Mouse (Mus musculus) intestine, embryonic 16.5 days (tissue): ENCODE measurements around the gene Mcf2. TPM values are rescaled to one million over a fixed set of nuclear protein-coding genes. Genes with fewer than 3 reads are reported as not detected.

Experiments
- ATAC-seq: fragments of 200-750 bp; cut with Nextera tagmentation; 2 replicates; pipeline ENCODE4 v1.8.0; 2017; ENCODE audit warnings: moderate TSS enrichment, moderate library complexity
- H3K27ac ChIP-seq: fragments of 300-500 bp; sonication (generic); 2 replicates; pipeline ENCODE4 v1.5.1; 2014; ENCODE audit warnings: mild to moderate bottlenecking, low read length
- H3K27me3 ChIP-seq: fragments of 300-500 bp; sonication (generic); replicated peaks from 2 replicates; pipeline ENCODE4 v1.6.1; 2014; ENCODE audit warnings: low read length, control low read depth, mixed read lengths; ENCODE audit not compliant: control insufficient read depth, insufficient read depth
- H3K36me3 ChIP-seq: fragments of 300-500 bp; sonication (generic); 2 replicates; pipeline ENCODE4 v1.6.1; 2014; ENCODE audit warnings: low read length, control low read depth; ENCODE audit not compliant: control insufficient read depth, insufficient read depth
- H3K4me1 ChIP-seq: fragments of 300-500 bp; sonication (generic); 2 replicates; pipeline ENCODE4 v1.6.1; 2014; ENCODE audit warnings: low read length, control low read depth, mixed read lengths; ENCODE audit not compliant: control insufficient read depth, insufficient read depth
- H3K4me2 ChIP-seq: fragments of 300-500 bp; sonication (generic); 2 replicates; pipeline ENCODE4 v1.6.1; 2014; ENCODE audit warnings: low read depth, low read length, control low read depth
- H3K4me3 ChIP-seq: fragments of 300-500 bp; sonication (generic); 2 replicates; pipeline ENCODE4 v1.5.1; 2014; ENCODE audit warnings: mild to moderate bottlenecking, low read length
- H3K9ac ChIP-seq: fragments of 300-500 bp; sonication (generic); 2 replicates; pipeline ENCODE4 v1.6.1; 2014; ENCODE audit warnings: low read depth, low read length
- H3K9me3 ChIP-seq: fragments of 300-500 bp; sonication (generic); 2 replicates; pipeline ENCODE4 v1.6.1; 2016; ENCODE audit warnings: low read length, control low read depth; ENCODE audit not compliant: control insufficient read depth
- WGBS: fragments of 180-500 bp; shearing (Covaris S2); extraction: QIAGEN DNeasy Blood & Tissue Kit; methylation state at CpG from one replicate; pipeline ENCODE4 v1.1.7; 2014; 5-methylcytosine and 5-hydroxymethylcytosine counted together
- polyA plus RNA-seq: library from polyadenylated mRNA; unstranded; fragments of >200 nt; fragmentation: Nextera tagmentation; extraction: Ambion mirVana; gene quantifications from 2 replicates; pipeline ENCODE4 v1.2.1, GENCODE M21; 2015

Mcf2 gene
- polyA plus RNA-seq, 1 experiment from 2014 or later, result 0.07 TPM

DNA sequence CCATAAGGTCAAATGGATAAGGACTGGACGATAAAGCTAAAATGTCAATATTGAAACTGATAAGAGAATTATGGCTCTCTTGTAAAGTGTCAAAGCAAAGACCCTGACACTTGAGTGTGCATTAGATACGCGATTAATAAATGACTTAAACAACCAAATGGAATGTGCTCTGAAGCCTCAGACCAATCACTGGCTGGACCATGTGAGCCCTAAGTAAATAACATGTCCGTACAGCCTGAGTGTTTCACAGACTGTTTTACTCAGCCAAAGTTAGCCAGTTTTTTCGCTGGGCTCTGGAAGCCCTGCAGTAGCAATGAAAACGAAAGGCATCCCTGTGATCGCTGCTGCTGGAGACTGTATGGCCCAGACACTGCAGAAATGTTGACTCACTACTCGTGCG is 123.7 kb downstream of the Mcf2 start:
- Histone ChIP-seq H3K9ac (no peak overlapping the region), H3K4me3 (no peak overlapping the region), H3K4me1 (no peaks in the 10 kb centered on the region), H3K27ac (no peak overlapping the region), H3K9me3 (no peaks in the 10 kb centered on the region), H3K27me3 (no peaks in the 10 kb centered on the region), H3K36me3 (no peaks in the 10 kb centered on the region), H3K4me2 (no peak overlapping the region)
- ATAC-seq, result peak; percentile 99
- WGBS, result 44% methylated on average over 9 of the region's 9 CpGs

DNA sequence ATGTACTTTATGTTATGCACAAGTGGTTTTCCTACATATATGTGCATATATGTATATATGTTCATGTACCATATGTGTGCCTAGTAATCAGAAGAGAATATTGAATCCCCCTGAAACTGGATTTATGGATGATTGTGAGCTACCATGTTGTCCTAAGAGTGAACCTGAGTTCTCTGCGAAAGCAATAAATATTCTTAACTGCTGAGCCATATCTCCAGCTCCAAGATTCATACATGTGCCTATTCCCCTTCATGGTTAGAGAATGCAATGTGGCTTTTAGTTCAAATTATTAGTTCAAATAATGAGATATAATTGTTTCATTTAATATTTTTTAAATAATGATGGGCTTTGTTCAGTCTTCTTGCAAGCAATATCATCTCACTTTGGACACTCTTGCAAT is 124.1 kb downstream of the Mcf2 start:
- WGBS, result 85% methylated on average over 1 of the region's 1 CpGs
- no peak overlapping the region for H3K9ac ChIP-seq
- H3K36me3 ChIP-seq, result no peaks in the 10 kb centered on the region
- no peak overlapping the region for H3K4me3 ChIP-seq
- no peaks in the 10 kb centered on the region for H3K9me3 ChIP-seq
- no peaks in the 10 kb centered on the region for H3K27me3 ChIP-seq
- H3K4me2 ChIP-seq, result no peak overlapping the region
- ATAC-seq, result peak; percentile 70
- no peak overlapping the region for H3K27ac ChIP-seq
- H3K4me1 ChIP-seq, result no peaks in the 10 kb centered on the region

DNA sequence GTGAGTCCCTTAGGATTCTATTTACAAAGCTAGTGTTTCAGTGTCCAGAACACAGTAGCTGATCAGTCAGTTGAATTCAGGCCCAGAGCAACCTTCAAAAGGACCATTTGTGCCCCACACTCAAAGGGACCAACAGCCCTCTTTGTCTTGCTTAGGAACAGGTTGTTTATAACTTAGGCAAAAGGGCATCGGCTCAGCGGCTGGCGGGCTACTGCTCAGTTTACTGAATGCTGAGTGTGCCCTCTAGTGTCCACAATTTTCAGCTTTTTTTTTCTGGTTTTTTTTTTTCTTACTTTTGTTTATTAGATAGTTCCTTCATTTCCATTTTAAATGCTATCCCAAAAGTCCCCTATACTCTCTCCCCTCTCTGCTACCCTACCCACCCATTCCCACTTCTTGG is 152.2 kb downstream of the Mcf2 start:
- H3K4me2 ChIP-seq, result no peak overlapping the region
- H3K9me3 ChIP-seq, result no peaks in the 10 kb centered on the region
- H3K4me3 ChIP-seq, result no peak overlapping the region
- no peak for ATAC-seq
- H3K4me1 ChIP-seq, result no peaks in the 10 kb centered on the region
- 13% methylated on average over 3 of the region's 3 CpGs for WGBS
- no peak overlapping the region for H3K27ac ChIP-seq
- no peaks in the 10 kb centered on the region for H3K27me3 ChIP-seq
- H3K36me3 ChIP-seq, result no peaks in the 10 kb centered on the region
- no peak overlapping the region for H3K9ac ChIP-seq

DNA sequence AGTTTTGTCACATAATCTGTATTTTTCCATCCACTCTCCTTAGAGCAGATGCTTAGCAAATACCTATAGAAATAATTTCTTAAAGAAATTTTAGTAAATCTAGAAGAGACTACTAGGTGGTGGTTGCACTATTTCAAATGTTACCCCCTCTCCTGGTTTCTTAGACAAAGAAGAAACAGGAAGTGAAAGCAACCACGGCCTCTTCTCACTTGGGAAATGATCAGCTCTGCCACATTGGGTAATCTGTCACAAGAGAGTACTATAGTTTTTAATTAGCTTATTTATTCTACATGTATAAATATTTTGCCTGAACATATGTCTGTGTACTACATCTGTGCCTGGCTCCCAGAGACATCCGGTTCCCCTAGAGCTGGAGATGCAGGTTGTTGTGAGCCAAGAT is 157.3 kb downstream of the Mcf2 start:
- Histone ChIP-seq H3K4me2 (no peak overlapping the region), H3K4me3 (no peak overlapping the region), H3K27ac (no peak overlapping the region), H3K4me1 (no peaks in the 10 kb centered on the region), H3K36me3 (no peaks in the 10 kb centered on the region), H3K27me3 (no peaks in the 10 kb centered on the region), H3K9ac (no peak overlapping the region), H3K9me3 (no peaks in the 10 kb centered on the region)
- WGBS, result 71% methylated on average over 2 of the region's 2 CpGs
- ATAC-seq, result no peak

DNA sequence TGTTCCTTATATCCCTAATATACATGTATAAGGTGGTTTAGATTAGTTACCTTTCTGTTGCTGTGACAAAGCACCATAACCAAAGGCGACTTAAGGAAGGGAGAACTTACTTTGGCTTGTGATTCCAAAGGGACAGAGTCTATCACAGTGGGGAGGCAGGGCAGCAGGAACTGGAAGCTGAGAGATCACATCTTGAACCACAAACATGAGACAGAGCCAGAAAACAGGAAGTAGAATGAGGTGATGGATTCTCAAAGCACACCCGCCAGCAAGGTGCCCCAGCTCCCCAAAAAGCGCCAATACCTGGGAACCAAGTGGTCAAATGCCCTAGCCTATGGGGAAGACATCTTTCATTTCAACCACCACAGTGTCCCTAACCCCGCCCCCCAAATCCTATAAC is 157.9 kb downstream of the Mcf2 start:
- Histone ChIP-seq H3K4me2 (no peak overlapping the region), H3K9me3 (no peaks in the 10 kb centered on the region), H3K9ac (no peak overlapping the region), H3K27ac (no peak overlapping the region), H3K4me3 (no peak overlapping the region), H3K36me3 (no peaks in the 10 kb centered on the region), H3K27me3 (no peaks in the 10 kb centered on the region), H3K4me1 (no peaks in the 10 kb centered on the region)
- 82% methylated on average over 4 of the region's 4 CpGs for WGBS
- ATAC-seq, result no peak

DNA sequence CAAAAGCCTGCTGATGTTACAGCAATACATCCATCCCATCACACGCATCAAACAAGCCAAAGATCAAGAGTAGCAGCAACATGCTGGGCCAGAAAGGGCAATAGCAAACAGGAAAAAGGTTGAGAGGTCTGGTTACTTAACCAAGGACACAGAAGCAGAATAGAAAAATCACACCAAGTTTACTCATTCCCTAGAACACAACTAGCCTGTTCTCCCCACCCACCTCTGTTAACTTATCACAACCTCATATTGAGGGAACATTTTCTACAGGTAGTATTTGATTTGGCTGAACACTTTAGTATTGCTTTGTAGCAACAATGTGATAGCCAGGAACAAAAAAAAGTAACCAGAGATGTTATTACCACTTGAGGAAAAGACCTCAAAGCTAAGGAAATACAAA is 164.3 kb downstream of the Mcf2 start:
- Histone ChIP-seq H3K4me1 (no peaks in the 10 kb centered on the region), H3K27me3 (no peaks in the 10 kb centered on the region), H3K4me3 (no peak overlapping the region), H3K36me3 (no peaks in the 10 kb centered on the region), H3K27ac (no peak overlapping the region), H3K9ac (no peak overlapping the region), H3K4me2 (no peak overlapping the region), H3K9me3 (no peaks in the 10 kb centered on the region)
- 72% methylated on average over 1 of the region's 1 CpGs for WGBS
- ATAC-seq, result no peak

DNA sequence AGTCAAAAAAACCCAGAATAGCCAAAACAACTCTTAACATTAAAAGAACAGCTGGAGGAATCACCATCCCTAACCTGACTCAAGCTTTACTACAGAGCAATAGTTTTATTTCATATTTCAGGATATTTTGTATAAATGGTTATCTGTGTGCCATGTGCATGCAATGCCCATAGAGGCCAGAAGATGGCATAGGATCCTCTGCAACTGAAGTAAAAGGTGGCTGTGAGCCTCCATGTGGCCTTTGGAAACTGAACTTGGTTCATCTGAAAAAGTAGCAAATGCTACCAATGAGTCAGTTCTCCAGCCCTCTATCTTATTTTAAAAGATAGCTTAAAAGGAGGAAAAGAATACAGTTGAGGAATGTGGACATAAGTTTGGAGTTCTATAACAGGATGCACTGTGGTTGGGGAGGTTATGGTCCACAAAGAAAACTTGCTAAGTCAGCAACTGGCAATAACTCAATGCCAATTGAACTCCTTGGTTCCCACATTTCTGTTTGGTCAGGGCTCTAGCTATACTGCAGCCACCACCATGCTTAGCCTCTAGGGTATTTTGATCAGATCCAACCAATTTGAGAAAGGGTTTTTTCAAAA is 165.7 kb downstream of the Mcf2 start:
- H3K27me3 ChIP-seq, result no peaks in the 10 kb centered on the region
- no peaks in the 10 kb centered on the region for H3K9me3 ChIP-seq
- H3K4me2 ChIP-seq, result no peak overlapping the region
- no peak overlapping the region for H3K27ac ChIP-seq
- H3K4me3 ChIP-seq, result no peak overlapping the region
- H3K36me3 ChIP-seq, result no peaks in the 10 kb centered on the region
- no peak for ATAC-seq
- H3K9ac ChIP-seq, result no peak overlapping the region
- H3K4me1 ChIP-seq, result no peaks in the 10 kb centered on the region

Other genes starting within 250 kb of the Mcf2 start
- 0.28 and 0.29 TPM in 2 replicates for gene F9, start 179.6 kb downstream of the Mcf2 start, polyA plus RNA-seq